Mouse (Mus musculus): ENCODE measurements around the gene Prr11. TPM values are rescaled to one million over a fixed set of nuclear protein-coding genes. Genes with fewer than 3 reads are reported as not detected.
A peak's percentile ranks its signal among the peaks of the same experiment; 100 is the strongest.

Prr11 gene
- total RNA-seq (2021) (under 1 TPM; 0.29 to 0.36 TPM), polyA plus RNA-seq (2012; rRNA removed) (0.18 and 0.67 TPM in 2 replicates)
- long read RNA-seq, partial matches to known transcripts, result 0 of 7 reads
- long read RNA-seq, other reads (novel, unspliced or antisense), result 7 of 7 reads

GRCm38 (mm10) chr11:87108409-87108754, at the start of gene Prr11:
Prr11 (minus strand) TSS chr11:87108708.
- H3K36me3 ChIP-seq (ENCODE audit: control insufficient read depth, insufficient read depth, low read length), result peaks cover 3% of the 10 kb centered on the region
- no peak for TF ChIP-seq EP300 (IDR thresholded peaks at IDR 0.05; ENCODE audit: insufficient read depth, low read depth, low read length)
- no peak for TF ChIP-seq CTCF (IDR thresholded peaks at IDR 0.05)
- TF ChIP-seq POLR2A (IDR thresholded peaks at IDR 0.05; ENCODE audit: insufficient read depth, low read depth, low read length), result no peak
- WGBS, result under 1% methylated on average over 14 of the region's 14 CpGs
- no peaks in the 10 kb centered on the region for H3K79me2 ChIP-seq (replicated peaks; ENCODE audit: control insufficient read depth, insufficient read depth, low read length)
- intact Hi-C loops (cut with DNase I), result no loop called here
- no peaks in the 10 kb centered on the region for H3K27me3 ChIP-seq (ENCODE audit: control insufficient read depth, insufficient read depth, low read length)
- peak within 1 kb of the TSS; percentile 79 for H3K4me3 ChIP-seq
- H3K4me1 ChIP-seq (ENCODE audit: control insufficient read depth, insufficient read depth, low read length), result no peaks in the 10 kb centered on the region
- DNase-seq, result no peak
- peak within 1 kb of the TSS; percentile 75 for H3K9ac ChIP-seq (ENCODE audit: low read depth, low read length)
- peak within 1 kb of the TSS; percentile 82 for H3K27ac ChIP-seq

GRCm38 (mm10) chr11:87158012-87158411, 49.5 kb upstream of the Prr11 start:
- Histone ChIP-seq H3K4me3 (no peak overlapping the region), H3K79me2 (replicated peaks; ENCODE audit: control insufficient read depth, insufficient read depth, low read length) (no peaks in the 10 kb centered on the region), H3K4me1 (ENCODE audit: control insufficient read depth, insufficient read depth, low read length) (no peaks in the 10 kb centered on the region), H3K36me3 (ENCODE audit: control insufficient read depth, insufficient read depth, low read length) (no peaks in the 10 kb centered on the region), H3K27me3 (ENCODE audit: control insufficient read depth, insufficient read depth, low read length) (no peaks in the 10 kb centered on the region), H3K9ac (ENCODE audit: low read depth, low read length) (no peak overlapping the region), H3K27ac (no peak overlapping the region)
- no peak for DNase-seq
- WGBS, result 91% methylated on average over 2 of the region's 2 CpGs
- intact Hi-C loops (cut with DNase I), result no loop called here
- TF ChIP-seq EP300 (IDR thresholded peaks at IDR 0.05; ENCODE audit: insufficient read depth, low read depth, low read length) (no peak), CTCF (IDR thresholded peaks at IDR 0.05) (no peak), POLR2A (IDR thresholded peaks at IDR 0.05; ENCODE audit: insufficient read depth, low read depth, low read length) (no peak)

- no peaks in the 10 kb centered on the region for H3K79me2 ChIP-seq (replicated peaks; ENCODE audit: control insufficient read depth, insufficient read depth, low read length)
- no peak for TF ChIP-seq EP300 (IDR thresholded peaks at IDR 0.05; ENCODE audit: insufficient read depth, low read depth, low read length)
- no peak for TF ChIP-seq CTCF (IDR thresholded peaks at IDR 0.05)
- no peak for TF ChIP-seq POLR2A (IDR thresholded peaks at IDR 0.05; ENCODE audit: insufficient read depth, low read depth, low read length)
- WGBS, result 83% methylated on average over 4 of the region's 4 CpGs
- H3K36me3 ChIP-seq (ENCODE audit: control insufficient read depth, insufficient read depth, low read length), result no peaks in the 10 kb centered on the region
- no peak overlapping the region for H3K4me3 ChIP-seq
- H3K27ac ChIP-seq, result no peak overlapping the region
- intact Hi-C loops (cut with DNase I), result no loop called here
- no peak overlapping the region for H3K9ac ChIP-seq (ENCODE audit: low read depth, low read length)
- H3K27me3 ChIP-seq (ENCODE audit: control insufficient read depth, insufficient read depth, low read length), result no peaks in the 10 kb centered on the region
- no peaks in the 10 kb centered on the region for H3K4me1 ChIP-seq (ENCODE audit: control insufficient read depth, insufficient read depth, low read length)
- DNase-seq, result no peak
These were observed 27.7 kb upstream of the Prr11 start for GRCm38 (mm10) chr11:87136233-87136632.

GRCm38 (mm10) chr11:87126824-87127816, 18.6 kb upstream of the Prr11 start, which contains the start of gene Trim37:
Trim37 (plus strand) TSS chr11:87127077.
- no peak for TF ChIP-seq CTCF (IDR thresholded peaks at IDR 0.05)
- no peak for TF ChIP-seq EP300 (IDR thresholded peaks at IDR 0.05; ENCODE audit: insufficient read depth, low read depth, low read length)
- peak; percentile 52; the same call in 1 of the 2 replicates for TF ChIP-seq POLR2A (IDR thresholded peaks at IDR 0.05; ENCODE audit: insufficient read depth, low read depth, low read length)
- WGBS, result under 1% methylated on average over 100 of the region's 105 CpGs
- Histone ChIP-seq H3K79me2 (replicated peaks; ENCODE audit: control insufficient read depth, insufficient read depth, low read length) (0 out of 2 replicates have a peak, but pooled peaks cover 1% of the 10 kb centered on the region), H3K36me3 (ENCODE audit: control insufficient read depth, insufficient read depth, low read length) (no peaks in the 10 kb centered on the region), H3K9ac (ENCODE audit: low read depth, low read length) (peak within 1 kb of the TSS; percentile 79), H3K4me3 (peak within 1 kb of the TSS; percentile 97), H3K4me1 (ENCODE audit: control insufficient read depth, insufficient read depth, low read length) (peaks cover 1% of the 10 kb centered on the region; the same call in 1 of the 2 replicates), H3K27ac (peak within 1 kb of the TSS; percentile 79), H3K27me3 (ENCODE audit: control insufficient read depth, insufficient read depth, low read length) (no peaks in the 10 kb centered on the region)
- intact Hi-C loops (cut with DNase I), result loop anchor here (1.0 kb wide), 1 partner anchor 17 kb away; no protein-coding TSS in a partner anchor
- DNase-seq, result peak; percentile 90 to 94

GRCm38 (mm10) chr11:87126281-87126823, 17.8 kb upstream of the Prr11 start:
- peak overlapping the region; percentile 46; the same call in 1 of the 2 replicates for H3K9ac ChIP-seq (ENCODE audit: low read depth, low read length)
- WGBS, result 2% methylated on average over 12 of the region's 12 CpGs
- H3K27ac ChIP-seq, result peak overlapping the region; percentile 63
- DNase-seq, result no peak
- H3K4me3 ChIP-seq, result peak overlapping the region; percentile 97
- intact Hi-C loops (cut with DNase I), result loop anchor here (1.0 kb wide), 1 partner anchor 16 kb away; no protein-coding TSS in a partner anchor
- H3K36me3 ChIP-seq (ENCODE audit: control insufficient read depth, insufficient read depth, low read length), result no peaks in the 10 kb centered on the region
- peaks cover 1% of the 10 kb centered on the region; the same call in 1 of the 2 replicates for H3K4me1 ChIP-seq (ENCODE audit: control insufficient read depth, insufficient read depth, low read length)
- TF ChIP-seq CTCF (IDR thresholded peaks at IDR 0.05) (no peak), EP300 (IDR thresholded peaks at IDR 0.05; ENCODE audit: insufficient read depth, low read depth, low read length) (no peak), POLR2A (IDR thresholded peaks at IDR 0.05; ENCODE audit: insufficient read depth, low read depth, low read length) (no peak)
- H3K27me3 ChIP-seq (ENCODE audit: control insufficient read depth, insufficient read depth, low read length), result no peaks in the 10 kb centered on the region
- H3K79me2 ChIP-seq (replicated peaks; ENCODE audit: control insufficient read depth, insufficient read depth, low read length), result 0 out of 2 replicates have a peak, but pooled peaks cover 1% of the 10 kb centered on the region

Measured in heart, adult 2 months (tissue).